Mouse (Mus musculus) erythroblast, embryonic 14.5 days (primary cell): ENCODE data around the gene Slc29a3.

ENCODE experiments used
- GATA1 ChIP-seq: IDR thresholded peaks from 2 replicates; pipeline ENCODE4 v1.6.1; 2012; ENCODE audit warnings: low read length, inconsistent platforms, mixed read lengths
- TAL1 ChIP-seq: IDR thresholded peaks from 3 replicates; pipeline ENCODE4 v1.6.1; 2012; ENCODE audit warnings: low read length, inconsistent platforms, mixed read lengths

- TF ChIP-seq TAL1 (no peak), GATA1 (no peak)
These were observed 46.3 kb downstream of the Slc29a3 start for GRCm38 (mm10) chr10:60706268-60706667.
